Mouse (Mus musculus): Measurements from ENCODE around the gene Gramd4.
A peak's percentile ranks its signal among the peaks of the same experiment; 100 is the strongest.

GRCm38 (mm10) chr15:86038802-86039201 lies 18.7 kb upstream of the Gramd4 start:
- TF ChIP-seq CTCF (IDR thresholded peaks at IDR 0.05; ENCODE audit: low read depth) (peak; percentile 98), EP300 (IDR thresholded peaks at IDR 0.05; ENCODE audit: low read depth) (no peak)

Measured in heart, postnatal 0 days (tissue).